Mouse (Mus musculus): ENCODE data around the gene Kpna1.
A peak's percentile ranks its signal among the peaks of the same experiment; 100 is the strongest.
"Not testable (repeated sequence)": the region's sequence is repeated elsewhere in the genome, so short reads cannot be mapped to it uniquely, and the experiment has no call there.

The Kpna1 gene

GRCm38 (mm10) chr16:35978450-35978849, at the start of gene Kpna1:
Kpna1 (plus strand) TSS chr16:35978750.
- DNase-seq (ENCODE audit: low spot score in 2 of 2) = not testable (repeated sequence)

DNA sequence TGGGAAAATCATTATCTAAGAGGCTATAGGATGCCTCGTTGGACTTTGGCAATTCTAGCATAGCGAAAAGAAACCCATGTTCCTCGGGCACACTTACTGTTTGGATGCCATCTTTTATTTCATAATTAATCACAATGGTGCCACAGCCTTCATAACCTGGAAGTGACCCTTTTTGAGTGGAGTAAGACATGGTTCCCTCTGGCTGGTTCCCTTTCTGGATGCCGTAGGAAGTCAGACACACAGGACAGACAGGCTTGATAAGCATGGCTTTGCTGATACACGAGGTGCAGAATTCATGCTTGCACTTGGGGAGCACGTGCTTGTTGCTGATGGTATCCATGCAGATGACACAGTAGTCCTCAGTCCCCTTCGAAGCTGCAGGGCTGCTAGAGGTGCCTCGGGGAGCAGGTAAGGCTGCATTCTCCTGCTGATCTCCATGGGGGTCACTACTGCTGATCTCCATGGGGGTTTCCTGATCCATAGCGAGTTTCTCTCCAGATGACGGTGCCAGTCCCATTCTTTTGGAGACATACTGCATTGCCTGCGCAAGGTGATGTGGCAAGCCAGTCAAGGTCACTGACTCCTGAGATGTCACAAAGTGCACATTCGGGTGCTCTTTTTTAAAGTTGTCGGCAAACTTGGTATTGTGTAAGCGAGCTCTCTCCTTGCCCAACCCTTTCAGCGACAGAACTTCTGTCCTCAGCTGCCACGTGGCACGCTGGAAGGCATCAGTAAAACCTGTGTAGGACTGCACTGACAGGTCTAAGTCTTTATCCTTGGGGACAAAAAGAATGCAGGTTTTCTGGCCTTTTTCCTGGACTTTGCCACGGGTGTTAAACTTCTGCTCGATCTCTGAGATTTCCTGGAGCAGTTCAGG, 46.1 kb upstream of the Kpna1 start:
- DNase-seq (ENCODE audit: low spot score in 2 of 2) = no peak

DNA sequence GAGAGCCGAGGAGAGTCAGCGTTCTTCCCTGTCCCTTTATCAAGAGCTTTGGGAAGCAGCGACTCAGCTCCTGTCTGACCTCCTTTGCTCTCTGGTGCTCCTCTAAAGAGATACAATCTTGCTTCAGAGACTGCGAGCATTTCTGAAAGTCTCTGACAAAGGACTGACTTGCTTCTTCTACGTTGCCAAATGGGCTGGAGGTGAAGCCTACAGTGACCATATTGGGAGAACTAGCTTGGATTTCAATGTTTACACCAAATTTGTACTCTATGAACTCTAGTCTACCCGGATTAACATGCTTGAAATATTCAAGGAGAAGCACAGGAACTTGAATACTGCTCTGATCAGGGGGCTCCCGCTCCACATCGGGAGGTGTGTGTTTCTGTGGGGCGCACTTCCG, 45.4 kb upstream of the Kpna1 start:
- DNase-seq (ENCODE audit: low spot score in 2 of 2) = no peak

GRCm38 (mm10) chr16:35938211-35939151, 40.1 kb upstream of the Kpna1 start, which contains the start of the genes Parp9 and Dtx3l:
Parp9 (plus strand) TSS chr16:35938470.
Dtx3l (minus strand) TSS chr16:35939151.
- peak; percentile 76 to 78 for DNase-seq (ENCODE audit: low spot score in 2 of 2)

- no peak for DNase-seq (ENCODE audit: low spot score in 2 of 2)
Observed at GRCm38 (mm10) chr16:35939261-35939660, 39.3 kb upstream of the Kpna1 start.

DNA sequence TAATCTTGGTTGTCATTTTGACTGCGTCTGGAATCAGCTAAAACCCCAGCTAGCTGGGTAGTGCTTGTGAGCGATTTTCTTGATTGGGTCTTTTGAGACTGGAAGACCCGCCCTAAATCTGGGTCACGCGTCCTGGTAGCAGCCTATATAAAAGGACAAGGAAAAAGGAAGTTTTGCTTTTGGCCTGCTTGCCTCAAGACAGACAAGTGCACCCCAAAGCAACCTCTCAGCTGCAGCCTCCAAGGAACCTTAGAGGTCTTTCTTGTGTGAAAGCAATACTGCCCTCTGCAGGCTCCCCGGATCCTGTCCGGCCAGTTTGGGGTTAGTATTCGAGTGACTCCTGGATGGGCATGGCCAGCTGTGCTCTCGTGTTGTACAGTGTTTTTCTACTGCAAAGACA, 38.9 kb upstream of the Kpna1 start:
- peak; percentile 92 for DNase-seq (ENCODE audit: low spot score in 2 of 2)

- no peak for DNase-seq (ENCODE audit: low spot score in 2 of 2)
Observed at GRCm38 (mm10) chr16:35941382-35941781, 37.2 kb upstream of the Kpna1 start.

DNA sequence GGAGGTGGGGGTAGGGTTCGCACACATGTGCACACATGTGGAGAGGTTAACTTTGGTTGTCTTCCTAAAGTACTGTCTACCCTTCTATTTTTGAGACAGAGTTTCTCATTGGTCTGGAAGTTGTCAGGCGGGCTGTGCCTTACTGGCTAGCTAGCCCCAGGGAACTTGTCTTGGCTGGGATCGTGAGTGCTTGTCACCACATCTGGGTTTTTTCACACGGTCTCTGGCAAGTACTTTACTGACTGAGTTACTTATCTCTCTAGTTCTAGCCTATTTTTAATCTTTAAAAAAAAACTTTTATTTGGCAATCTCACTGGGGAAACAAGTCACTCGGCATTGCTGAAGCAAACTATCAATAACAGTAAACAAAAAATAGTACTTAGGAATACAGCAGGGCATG, 29.3 kb upstream of the Kpna1 start:
- DNase-seq (ENCODE audit: low spot score in 2 of 2) = peak; percentile 90 to 92

GRCm38 (mm10) chr16:35951216-35951615, 27.3 kb upstream of the Kpna1 start:
- DNase-seq (ENCODE audit: low spot score in 2 of 2) = no peak

- no peak for DNase-seq (ENCODE audit: low spot score in 2 of 2)
Observed at GRCm38 (mm10) chr16:35952628-35953130, 25.9 kb upstream of the Kpna1 start.

GRCm38 (mm10) chr16:35965991-35966390, 12.6 kb upstream of the Kpna1 start:
- not testable (repeated sequence) for DNase-seq (ENCODE audit: low spot score in 2 of 2)

GRCm38 (mm10) chr16:35966411-35967115, 12.0 kb upstream of the Kpna1 start:
- DNase-seq (ENCODE audit: low spot score in 2 of 2) = no peak

- DNase-seq (ENCODE audit: low spot score in 2 of 2) = no peak
Observed at GRCm38 (mm10) chr16:35967319-35967718, 11.2 kb upstream of the Kpna1 start.

DNA sequence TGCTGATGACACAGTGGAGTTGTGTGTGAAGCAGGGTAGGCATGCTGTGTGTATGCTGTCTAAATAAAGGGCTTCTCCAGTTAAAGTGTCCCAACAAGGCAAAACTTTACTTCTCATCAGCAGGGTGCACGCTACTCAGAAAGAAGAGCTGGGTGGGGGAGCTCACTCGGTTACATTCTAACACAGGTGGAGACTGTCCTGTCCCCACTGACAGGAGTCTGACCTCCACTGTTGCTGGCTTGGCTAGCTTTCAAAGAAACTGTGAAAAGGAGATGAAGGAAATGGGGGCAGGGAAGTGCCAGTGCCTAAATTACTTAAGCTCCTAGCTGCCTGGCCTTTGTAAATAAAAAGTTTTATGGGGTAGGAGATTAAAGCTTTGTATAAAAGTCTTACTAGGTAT, 10.4 kb upstream of the Kpna1 start:
- no peak for DNase-seq (ENCODE audit: low spot score in 2 of 2)

GRCm38 (mm10) chr16:35974021-35974420, 4.5 kb upstream of the Kpna1 start:
- no peak for DNase-seq (ENCODE audit: low spot score in 2 of 2)

GRCm38 (mm10) chr16:35981363-35981821, 2.8 kb downstream of the Kpna1 start:
- DNase-seq (ENCODE audit: low spot score in 2 of 2) = peak; percentile 94 to 100

- no peak for DNase-seq (ENCODE audit: low spot score in 2 of 2)
Observed at GRCm38 (mm10) chr16:35982506-35982901, 4.0 kb downstream of the Kpna1 start.

- peak; percentile 91 to 92 for DNase-seq (ENCODE audit: low spot score in 2 of 2)
Observed at GRCm38 (mm10) chr16:35982902-35983516, 4.5 kb downstream of the Kpna1 start.

DNA sequence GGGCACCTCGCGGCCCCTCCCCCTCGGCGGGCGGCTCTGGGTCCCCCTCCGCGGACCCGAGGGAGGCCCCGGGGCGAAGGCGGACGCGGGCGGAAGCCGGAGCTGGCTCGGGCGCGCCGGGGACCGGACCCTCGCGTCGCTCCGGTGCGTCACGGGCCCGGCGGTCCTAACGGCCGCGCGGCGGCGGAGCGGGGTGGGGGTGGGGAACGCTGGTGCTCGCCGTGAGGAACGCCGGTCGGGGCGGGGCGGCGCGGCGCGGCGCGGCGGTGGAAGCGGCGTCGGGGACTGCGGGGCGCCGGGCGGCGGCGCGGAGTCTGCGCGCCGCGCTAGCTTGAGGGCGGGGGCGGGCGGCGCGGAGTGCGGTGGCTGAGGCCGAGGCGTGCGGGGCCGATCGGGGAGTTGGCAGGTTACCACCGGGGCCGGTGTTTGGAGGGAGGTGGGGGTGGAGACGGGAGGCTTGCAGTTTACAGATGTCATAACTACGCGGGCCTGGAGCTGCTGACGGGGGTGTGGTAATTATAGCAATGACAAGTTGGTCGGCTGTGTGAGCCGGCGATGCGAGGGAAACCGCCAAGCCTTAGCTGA, 5.1 kb downstream of the Kpna1 start:
- peak; percentile 65 to 71 for DNase-seq (ENCODE audit: low spot score in 2 of 2)

GRCm38 (mm10) chr16:35984471-35984870, 5.9 kb downstream of the Kpna1 start:
- no peak for DNase-seq (ENCODE audit: low spot score in 2 of 2)

All from heart, adult 9 months (tissue).